Mouse (Mus musculus) liver, postnatal 0 days (tissue): Measurements from ENCODE around the gene Zfp217.

Experiments
- CTCF ChIP-seq: sonication (generic); IDR thresholded peaks from 2 replicates; pipeline ENCODE4 v1.5.1; 2016; ENCODE audit warnings: antibody characterized with exemption, low read depth
- EP300 ChIP-seq: IDR thresholded peaks from 2 replicates; pipeline ENCODE4 v1.6.1; 2016; ENCODE audit warnings: antibody characterized with exemption, low read depth, mild to moderate bottlenecking

- TF ChIP-seq CTCF, result no peak
- no peak for TF ChIP-seq EP300
Measured at GRCm38 (mm10) chr2:170143861-170144260, 4.0 kb downstream of the Zfp217 start.
